Mouse (Mus musculus): ENCODE results near the gene Hdac9.

GRCm38 (mm10) chr12:34487666-34488065, 429.2 kb downstream of the Hdac9 start:
- no peak for TF ChIP-seq CTCF (IDR thresholded peaks at IDR 0.05; ENCODE audit: control insufficient read depth, insufficient read depth, low read length)
- no peak for TF ChIP-seq POLR2A (IDR thresholded peaks at IDR 0.05; ENCODE audit: borderline replicate concordance, control insufficient read depth, low read depth, low read length)
